Mouse (Mus musculus): ENCODE measurements around the gene Twnk. TPM values are rescaled to one million over a fixed set of nuclear protein-coding genes. Genes with fewer than 3 reads are reported as not detected.

Twnk gene
- total and polyA plus RNA-seq, 3 experiments, result 12.4 to 30.1 (median 18.9) TPM

- Histone ChIP-seq H3K9me3 (replicated peaks; ENCODE audit: low read length) (no peaks in the 10 kb centered on the region), H3K9ac (ENCODE audit: insufficient read depth, low read depth) (no peak overlapping the region), H3K36me3 (replicated peaks in 1 of 2; ENCODE audit: control insufficient read depth in 1 of 2, insufficient read depth in 1 of 2, low read length in 1 of 2) (peaks cover 10 to 40% of the 10 kb centered on the region in 2 experiments), H3K27ac (ENCODE audit: insufficient read depth, low read depth) (no peak overlapping the region), H3K4me2 (ENCODE audit: insufficient read depth, low read depth, poor library complexity, severe bottlenecking) (no peak overlapping the region), H3K4me3 (replicated peaks in 1 of 3; ENCODE audit: low read depth in 2 of 3, low read length in 2 of 3, poor library complexity in 1 of 3) (peak overlapping the region in 1 of 3 experiments; percentile 8), H3K79me2 (replicated peaks; ENCODE audit: control insufficient read depth, extremely low read depth, insufficient read depth, poor library complexity, severe bottlenecking) (no peaks in the 10 kb centered on the region), H3K27me3 (replicated peaks) (no peaks in the 10 kb centered on the region), H3K4me1 (ENCODE audit: control insufficient read depth in 1 of 2, insufficient read depth in 2 of 2) (peaks cover 8 to 53% of the 10 kb centered on the region in 2 experiments)
- no peak for TF ChIP-seq JUND (conservative IDR thresholded peaks at IDR 0.05; ENCODE audit: low read depth, low read length)
- in situ Hi-C loops (cut with MboI; ENCODE audit: low pct_ligation_motif_present, low pct_unique_long_range_greater_than_20kb, low sequenced_read_pairs), result no loop called here
- DNase-seq (ENCODE audit: extremely low read depth), result peak; percentile 43
- dilution Hi-C loops (cut with MboI; ENCODE audit: extremely low pct_ligation_motif_present, extremely low pct_unique_long_range_greater_than_20kb, low sequenced_read_pairs), result no loop called here
Observed at GRCm38 (mm10) chr19:44983366-44983765, 22.1 kb upstream of the Twnk start.

- Histone ChIP-seq H3K27ac (ENCODE audit: insufficient read depth, low read depth) (no peak overlapping the region), H3K4me2 (ENCODE audit: insufficient read depth, low read depth, poor library complexity, severe bottlenecking) (no peak overlapping the region), H3K4me1 (ENCODE audit: control insufficient read depth in 1 of 2, insufficient read depth in 2 of 2) (peaks cover 8 to 53% of the 10 kb centered on the region in 2 experiments), H3K27me3 (replicated peaks) (no peaks in the 10 kb centered on the region), H3K36me3 (replicated peaks in 1 of 2; ENCODE audit: control insufficient read depth in 1 of 2, insufficient read depth in 1 of 2, low read length in 1 of 2) (peaks cover 10 to 38% of the 10 kb centered on the region in 2 experiments), H3K79me2 (replicated peaks; ENCODE audit: control insufficient read depth, extremely low read depth, insufficient read depth, poor library complexity, severe bottlenecking) (no peaks in the 10 kb centered on the region), H3K9me3 (replicated peaks; ENCODE audit: low read length) (no peaks in the 10 kb centered on the region), H3K4me3 (replicated peaks in 1 of 3; ENCODE audit: low read depth in 2 of 3, low read length in 2 of 3, poor library complexity in 1 of 3) (no peak overlapping the region), H3K9ac (ENCODE audit: insufficient read depth, low read depth) (no peak overlapping the region)
- in situ Hi-C loops (cut with MboI; ENCODE audit: low pct_ligation_motif_present, low pct_unique_long_range_greater_than_20kb, low sequenced_read_pairs) (no loop called here), dilution Hi-C loops (cut with MboI; ENCODE audit: extremely low pct_ligation_motif_present, extremely low pct_unique_long_range_greater_than_20kb, low sequenced_read_pairs) (no loop called here)
- TF ChIP-seq MEF2A (IDR thresholded peaks at IDR 0.05; ENCODE audit: borderline replicate concordance, low read depth, low read length), result no peak
- no peak for TF ChIP-seq POLR2A (IDR thresholded peaks at IDR 0.05; ENCODE audit: low read depth, low read length)
- TF ChIP-seq USF2 (conservative IDR thresholded peaks at IDR 0.05; ENCODE audit: low read depth, low read length), result no peak
- TF ChIP-seq SMC3 (IDR thresholded peaks at IDR 0.05; ENCODE audit: low read depth, low read length), result no peak
- no peak for TF ChIP-seq USF1 (IDR thresholded peaks at IDR 0.05; ENCODE audit: low read depth, low read length)
- TF ChIP-seq CHD1 (IDR thresholded peaks at IDR 0.05; ENCODE audit: low read depth, low read length), result no peak
- TF ChIP-seq JUND (conservative IDR thresholded peaks at IDR 0.05; ENCODE audit: low read depth, low read length), result no peak
- no peak for TF ChIP-seq ZKSCAN1 (IDR thresholded peaks at IDR 0.05; ENCODE audit: borderline replicate concordance, low read depth, low read length)
- no peak for TF ChIP-seq SIN3A (IDR thresholded peaks at IDR 0.05; ENCODE audit: low read length)
- no peak for TF ChIP-seq BHLHE40 (IDR thresholded peaks at IDR 0.05; ENCODE audit: low read depth, low read length)
- no peak for TF ChIP-seq ZMIZ1 (IDR thresholded peaks at IDR 0.05; ENCODE audit: low read depth, low read length)
- TF ChIP-seq CHD2 (IDR thresholded peaks at IDR 0.05; ENCODE audit: low read length), result no peak
- TF ChIP-seq NRF1 (IDR thresholded peaks at IDR 0.05; ENCODE audit: low read depth, low read length), result no peak
- no peak for TF ChIP-seq UBTF (IDR thresholded peaks at IDR 0.05; ENCODE audit: low read depth, low read length)
- no peak for TF ChIP-seq RAD21 (IDR thresholded peaks at IDR 0.05; ENCODE audit: low read depth, low read length)
- no peak for TF ChIP-seq CTCF (conservative IDR thresholded peaks at IDR 0.05 in 1 of 2, IDR thresholded peaks at IDR 0.05 in 1 of 2; ENCODE audit: low read depth in 2 of 2, low read length in 2 of 2)
- TF ChIP-seq ZNF384 (IDR thresholded peaks at IDR 0.05; ENCODE audit: low read depth, low read length), result no peak
- TF ChIP-seq MAX (IDR thresholded peaks at IDR 0.05; ENCODE audit: low read length), result no peak
- no peak for TF ChIP-seq EP300 (IDR thresholded peaks at IDR 0.05; ENCODE audit: low read length)
- TF ChIP-seq E2F4 (IDR thresholded peaks at IDR 0.05; ENCODE audit: insufficient replicate concordance, low read depth, low read length), result no peak
- no peak for DNase-seq (ENCODE audit: extremely low read depth)
Observed at GRCm38 (mm10) chr19:44984420-44984819, 21.0 kb upstream of the Twnk start.
